Mouse (Mus musculus): ENCODE measurements around the gene D930048N14Rik. TPM values are rescaled to one million over a fixed set of nuclear protein-coding genes. Genes with fewer than 3 reads are reported as not detected.

D930048N14Rik gene
- total RNA-seq, 2 experiments from 2014 or later: 1.8 to 1.9 TPM

- H3K27ac ChIP-seq: peak overlapping the region; percentile 53
- intact Hi-C loops (cut with DNase I): no loop called here
- TF ChIP-seq CTCF (IDR thresholded peaks at IDR 0.05): no peak
- DNase-seq (ENCODE audit: extremely low spot score in 1 of 2, low spot score in 2 of 2): peak in 1 of 2 experiments; percentile 9
- H3K4me3 ChIP-seq: no peak overlapping the region
Measured at GRCm38 (mm10) chr11:51646751-51647667, 3.7 kb upstream of the D930048N14Rik start.

GRCm38 (mm10) chr11:51648566-51648965, 2.2 kb upstream of the D930048N14Rik start:
- no peak for TF ChIP-seq CTCF (IDR thresholded peaks at IDR 0.05)
- Histone ChIP-seq H3K4me3 (no peak overlapping the region), H3K27ac (no peak overlapping the region)
- intact Hi-C loops (cut with DNase I): no loop called here
- DNase-seq (ENCODE audit: extremely low spot score in 1 of 2, low spot score in 2 of 2): no peak

GRCm38 (mm10) chr11:51649111-51649888, 1.5 kb upstream of the D930048N14Rik start:
- no peak for DNase-seq (ENCODE audit: extremely low spot score in 1 of 2, low spot score in 2 of 2)
- TF ChIP-seq CTCF (IDR thresholded peaks at IDR 0.05): no peak
- Histone ChIP-seq H3K27ac (peak overlapping the region; percentile 80), H3K4me3 (peak overlapping the region; percentile 52)
- intact Hi-C loops (cut with DNase I): no loop called here

- TF ChIP-seq CTCF (IDR thresholded peaks at IDR 0.05): no peak
- intact Hi-C loops (cut with DNase I): loop anchor here (5.0 kb wide), 1 partner anchor 33 kb away; the partner anchor contains the start of gene Nhp2
- Histone ChIP-seq H3K27ac (peak overlapping the region; percentile 80), H3K4me3 (peak overlapping the region; percentile 52)
- no peak for DNase-seq (ENCODE audit: extremely low spot score in 1 of 2, low spot score in 2 of 2)
Measured at GRCm38 (mm10) chr11:51649889-51650199, 910 bp upstream of the D930048N14Rik start.

GRCm38 (mm10) chr11:51650261-51650660, 493 bp upstream of the D930048N14Rik start:
- no peak for TF ChIP-seq CTCF (IDR thresholded peaks at IDR 0.05)
- DNase-seq (ENCODE audit: extremely low spot score in 1 of 2, low spot score in 2 of 2): peak in 1 of 2 experiments; percentile 22
- intact Hi-C loops (cut with DNase I): loop anchor here (5.0 kb wide), 1 partner anchor 33 kb away; the partner anchor contains the start of gene Nhp2
- H3K4me3 ChIP-seq: peak overlapping the region; percentile 52
- peak overlapping the region; percentile 80 for H3K27ac ChIP-seq

GRCm38 (mm10) chr11:51652889-51653418, 2.2 kb downstream of the D930048N14Rik start:
- no peak for DNase-seq (ENCODE audit: extremely low spot score in 1 of 2, low spot score in 2 of 2)
- no peak for TF ChIP-seq CTCF (IDR thresholded peaks at IDR 0.05)
- intact Hi-C loops (cut with DNase I): loop anchor here (5.0 kb wide), 1 partner anchor 36 kb away; the partner anchor contains the start of gene Nhp2
- no peak overlapping the region for H3K27ac ChIP-seq
- no peak overlapping the region for H3K4me3 ChIP-seq

- TF ChIP-seq CTCF (IDR thresholded peaks at IDR 0.05): no peak
- intact Hi-C loops (cut with DNase I): loop anchor here (5.0 kb wide), 1 partner anchor 36 kb away; the partner anchor contains the start of gene Nhp2
- Histone ChIP-seq H3K4me3 (no peak overlapping the region), H3K27ac (no peak overlapping the region)
- no peak for DNase-seq (ENCODE audit: extremely low spot score in 1 of 2, low spot score in 2 of 2)
Measured at GRCm38 (mm10) chr11:51653736-51654135, 3.0 kb downstream of the D930048N14Rik start.

- H3K4me3 ChIP-seq: no peak overlapping the region
- H3K27ac ChIP-seq: no peak overlapping the region
- no peak for TF ChIP-seq CTCF (IDR thresholded peaks at IDR 0.05)
- no peak for DNase-seq (ENCODE audit: extremely low spot score in 1 of 2, low spot score in 2 of 2)
- intact Hi-C loops (cut with DNase I): loop anchor here (5.0 kb wide), 1 partner anchor 38 kb away; the partner anchor contains the start of gene Nhp2
Measured at GRCm38 (mm10) chr11:51654891-51655290, 4.1 kb downstream of the D930048N14Rik start.

- DNase-seq (ENCODE audit: extremely low spot score in 1 of 2, low spot score in 2 of 2): peak in 1 of 2 experiments; percentile 5
- intact Hi-C loops (cut with DNase I): no loop called here
- TF ChIP-seq CTCF (IDR thresholded peaks at IDR 0.05): no peak
- Histone ChIP-seq H3K27ac (no peak overlapping the region), H3K4me3 (no peak overlapping the region)
Measured at GRCm38 (mm10) chr11:51656798-51657521, 6.2 kb downstream of the D930048N14Rik start.

- DNase-seq (ENCODE audit: extremely low spot score in 1 of 2, low spot score in 2 of 2): no peak
- no peak for TF ChIP-seq CTCF (IDR thresholded peaks at IDR 0.05)
- H3K27ac ChIP-seq: peak overlapping the region; percentile 13; the same call in 1 of the 2 replicates
- intact Hi-C loops (cut with DNase I): no loop called here
- no peak overlapping the region for H3K4me3 ChIP-seq
Measured at GRCm38 (mm10) chr11:51658291-51658690, 7.5 kb downstream of the D930048N14Rik start.

- intact Hi-C loops (cut with DNase I): no loop called here
- Histone ChIP-seq H3K4me3 (no peak overlapping the region), H3K27ac (peak overlapping the region; percentile 13; the same call in 1 of the 2 replicates)
- TF ChIP-seq CTCF (IDR thresholded peaks at IDR 0.05): no peak
- DNase-seq (ENCODE audit: extremely low spot score in 1 of 2, low spot score in 2 of 2): no peak
Measured at GRCm38 (mm10) chr11:51658705-51659104, 8.0 kb downstream of the D930048N14Rik start.
